Mouse (Mus musculus): Measurements from ENCODE around the gene Bcl2l10. TPM values are rescaled to one million over a fixed set of nuclear protein-coding genes. Genes with fewer than 3 reads are reported as not detected.

Gene Bcl2l10
- polyA plus RNA-seq (2014; fragmentation: Nextera tagmentation; extraction: Ambion mirVana), result not detected in 2 replicates

GRCm38 (mm10) chr9:75347458-75347857, at the start of gene Bcl2l10:
Gene Bcl2l10 (plus strand): TSS chr9:75347758.
- Histone ChIP-seq H3K4me2 (ENCODE audit: low read depth, low read length, severe bottlenecking) (no peak within 1 kb of the TSS), H3K4me3 (ENCODE audit: low read depth, low read length) (no peak within 1 kb of the TSS), H3K9ac (ENCODE audit: low read length) (no peak within 1 kb of the TSS), H3K9me3 (ENCODE audit: control insufficient read depth, low read length) (no peaks in the 10 kb centered on the region), H3K27ac (ENCODE audit: low read depth, low read length) (no peak within 1 kb of the TSS), H3K27me3 (ENCODE audit: control insufficient read depth, insufficient read depth, low read length) (no peaks in the 10 kb centered on the region), H3K4me1 (replicated peaks; ENCODE audit: control insufficient read depth, insufficient read depth, low read length) (no peaks in the 10 kb centered on the region), H3K36me3 (ENCODE audit: control insufficient read depth, insufficient read depth, low read length) (no peaks in the 10 kb centered on the region)
- ATAC-seq (replicated peaks; ENCODE audit: low FRiP score) (no peak), DNase-seq (ENCODE audit: low spot score) (no peak)
- WGBS, result 91% methylated on average over 5 of the region's 5 CpGs

- no peaks in the 10 kb centered on the region for H3K27me3 ChIP-seq (ENCODE audit: control insufficient read depth, insufficient read depth, low read length)
- H3K4me2 ChIP-seq (ENCODE audit: low read depth, low read length, severe bottlenecking), result no peak overlapping the region
- no peak for ATAC-seq (replicated peaks; ENCODE audit: low FRiP score)
- H3K9ac ChIP-seq (ENCODE audit: low read length), result no peak overlapping the region
- WGBS, result 81% methylated on average over 2 of the region's 2 CpGs
- no peaks in the 10 kb centered on the region for H3K36me3 ChIP-seq (ENCODE audit: control insufficient read depth, insufficient read depth, low read length)
- no peak overlapping the region for H3K4me3 ChIP-seq (ENCODE audit: low read depth, low read length)
- no peaks in the 10 kb centered on the region for H3K4me1 ChIP-seq (replicated peaks; ENCODE audit: control insufficient read depth, insufficient read depth, low read length)
- H3K9me3 ChIP-seq (ENCODE audit: control insufficient read depth, low read length), result no peaks in the 10 kb centered on the region
- no peak for DNase-seq (ENCODE audit: low spot score)
- H3K27ac ChIP-seq (ENCODE audit: low read depth, low read length), result no peak overlapping the region
Observed at GRCm38 (mm10) chr9:75299342-75299741, 48.2 kb upstream of the Bcl2l10 start.

DNA sequence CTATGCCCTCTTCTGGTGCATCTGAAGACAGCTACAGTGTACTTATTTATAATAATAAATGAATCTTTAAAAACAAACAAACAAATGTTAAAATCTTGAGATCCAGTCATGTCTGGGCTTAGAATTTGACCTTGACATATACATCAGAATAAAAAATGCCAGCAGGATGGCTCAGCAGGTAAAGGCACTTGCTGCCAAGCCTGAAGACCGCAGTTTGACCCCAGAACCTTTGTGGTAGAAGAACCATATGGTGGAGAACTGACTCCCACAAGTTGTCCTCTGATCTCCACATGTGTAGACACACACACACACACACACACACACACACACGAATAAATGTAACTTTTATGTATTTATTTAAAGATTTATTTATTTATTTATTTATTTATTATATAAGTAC, 44.5 kb upstream of the Bcl2l10 start:
- H3K9me3 ChIP-seq (ENCODE audit: control insufficient read depth, low read length), result no peaks in the 10 kb centered on the region
- no peak overlapping the region for H3K27ac ChIP-seq (ENCODE audit: low read depth, low read length)
- H3K27me3 ChIP-seq (ENCODE audit: control insufficient read depth, insufficient read depth, low read length), result no peaks in the 10 kb centered on the region
- H3K4me1 ChIP-seq (replicated peaks; ENCODE audit: control insufficient read depth, insufficient read depth, low read length), result no peaks in the 10 kb centered on the region
- no peak overlapping the region for H3K9ac ChIP-seq (ENCODE audit: low read length)
- no peak for ATAC-seq (replicated peaks; ENCODE audit: low FRiP score)
- WGBS, result 89% methylated on average over 2 of the region's 2 CpGs
- DNase-seq (ENCODE audit: low spot score), result no peak
- no peak overlapping the region for H3K4me3 ChIP-seq (ENCODE audit: low read depth, low read length)
- no peaks in the 10 kb centered on the region for H3K36me3 ChIP-seq (ENCODE audit: control insufficient read depth, insufficient read depth, low read length)
- no peak overlapping the region for H3K4me2 ChIP-seq (ENCODE audit: low read depth, low read length, severe bottlenecking)

DNA sequence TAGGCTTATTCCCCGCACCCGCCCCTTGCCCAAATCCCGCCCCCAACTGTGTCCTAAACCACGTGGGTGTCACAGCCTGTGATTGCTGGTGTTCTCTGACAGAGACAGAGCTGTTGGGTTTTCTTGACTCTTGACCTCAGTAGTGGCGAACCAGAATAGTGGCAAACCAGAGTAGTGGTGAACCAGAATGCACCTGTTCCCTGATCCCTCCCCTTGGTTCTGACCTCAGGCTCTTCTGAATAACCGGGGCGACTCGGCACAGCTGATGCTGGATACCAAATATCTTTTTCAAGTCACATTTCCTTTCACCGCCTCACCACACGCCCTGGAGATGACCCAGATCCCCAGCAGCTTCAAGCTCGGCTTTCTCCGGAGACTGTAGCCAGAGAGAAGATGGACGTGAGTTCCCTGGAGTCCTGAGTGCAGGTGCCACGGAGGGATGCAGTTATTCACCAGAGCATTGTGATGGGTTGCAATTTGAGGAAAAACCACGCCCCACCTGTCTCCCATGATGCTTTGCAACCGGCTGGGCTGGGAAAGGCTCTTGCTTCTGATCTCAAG, 43.8 kb upstream of the Bcl2l10 start:
- no peaks in the 10 kb centered on the region for H3K4me1 ChIP-seq (replicated peaks; ENCODE audit: control insufficient read depth, insufficient read depth, low read length)
- H3K4me2 ChIP-seq (ENCODE audit: low read depth, low read length, severe bottlenecking), result peak overlapping the region; percentile 21; the same call in 1 of the 2 replicates
- H3K27ac ChIP-seq (ENCODE audit: low read depth, low read length), result no peak overlapping the region
- peak; percentile 42; the same call in 1 of the 2 replicates for ATAC-seq (replicated peaks; ENCODE audit: low FRiP score)
- H3K27me3 ChIP-seq (ENCODE audit: control insufficient read depth, insufficient read depth, low read length), result no peaks in the 10 kb centered on the region
- H3K36me3 ChIP-seq (ENCODE audit: control insufficient read depth, insufficient read depth, low read length), result no peaks in the 10 kb centered on the region
- H3K9me3 ChIP-seq (ENCODE audit: control insufficient read depth, low read length), result no peaks in the 10 kb centered on the region
- no peak for DNase-seq (ENCODE audit: low spot score)
- H3K4me3 ChIP-seq (ENCODE audit: low read depth, low read length), result peak overlapping the region; percentile 6; the same call in 1 of the 2 replicates
- WGBS, result 35% methylated on average over 16 of the region's 16 CpGs
- H3K9ac ChIP-seq (ENCODE audit: low read length), result no peak overlapping the region

DNA sequence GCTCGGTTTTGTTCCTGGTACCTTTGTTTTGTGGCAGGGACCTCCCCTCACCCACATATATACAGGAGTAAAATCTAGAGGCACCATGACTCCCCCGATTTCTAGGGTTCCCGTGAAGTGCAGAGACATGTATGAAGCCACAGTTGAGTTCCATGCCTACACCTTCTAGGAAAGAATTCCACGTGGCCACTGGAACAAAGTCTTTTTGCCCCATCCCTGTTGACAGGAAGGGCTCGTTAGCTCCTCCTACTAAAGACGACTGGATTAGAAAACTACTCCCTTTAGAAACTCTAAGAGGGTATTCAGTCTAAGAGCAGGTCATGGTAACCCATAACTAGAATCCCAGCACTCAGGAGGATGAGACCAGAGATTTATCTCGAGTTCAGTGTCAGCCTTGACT, 43.3 kb upstream of the Bcl2l10 start:
- Histone ChIP-seq H3K9ac (ENCODE audit: low read length) (no peak overlapping the region), H3K4me3 (ENCODE audit: low read depth, low read length) (no peak overlapping the region), H3K4me2 (ENCODE audit: low read depth, low read length, severe bottlenecking) (peak overlapping the region; percentile 21; the same call in 1 of the 2 replicates), H3K4me1 (replicated peaks; ENCODE audit: control insufficient read depth, insufficient read depth, low read length) (no peaks in the 10 kb centered on the region), H3K27ac (ENCODE audit: low read depth, low read length) (no peak overlapping the region), H3K9me3 (ENCODE audit: control insufficient read depth, low read length) (no peaks in the 10 kb centered on the region), H3K27me3 (ENCODE audit: control insufficient read depth, insufficient read depth, low read length) (no peaks in the 10 kb centered on the region), H3K36me3 (ENCODE audit: control insufficient read depth, insufficient read depth, low read length) (no peaks in the 10 kb centered on the region)
- DNase-seq (ENCODE audit: low spot score) (no peak), ATAC-seq (replicated peaks; ENCODE audit: low FRiP score) (no peak)
- 33% methylated on average over 7 of the region's 7 CpGs for WGBS

DNA sequence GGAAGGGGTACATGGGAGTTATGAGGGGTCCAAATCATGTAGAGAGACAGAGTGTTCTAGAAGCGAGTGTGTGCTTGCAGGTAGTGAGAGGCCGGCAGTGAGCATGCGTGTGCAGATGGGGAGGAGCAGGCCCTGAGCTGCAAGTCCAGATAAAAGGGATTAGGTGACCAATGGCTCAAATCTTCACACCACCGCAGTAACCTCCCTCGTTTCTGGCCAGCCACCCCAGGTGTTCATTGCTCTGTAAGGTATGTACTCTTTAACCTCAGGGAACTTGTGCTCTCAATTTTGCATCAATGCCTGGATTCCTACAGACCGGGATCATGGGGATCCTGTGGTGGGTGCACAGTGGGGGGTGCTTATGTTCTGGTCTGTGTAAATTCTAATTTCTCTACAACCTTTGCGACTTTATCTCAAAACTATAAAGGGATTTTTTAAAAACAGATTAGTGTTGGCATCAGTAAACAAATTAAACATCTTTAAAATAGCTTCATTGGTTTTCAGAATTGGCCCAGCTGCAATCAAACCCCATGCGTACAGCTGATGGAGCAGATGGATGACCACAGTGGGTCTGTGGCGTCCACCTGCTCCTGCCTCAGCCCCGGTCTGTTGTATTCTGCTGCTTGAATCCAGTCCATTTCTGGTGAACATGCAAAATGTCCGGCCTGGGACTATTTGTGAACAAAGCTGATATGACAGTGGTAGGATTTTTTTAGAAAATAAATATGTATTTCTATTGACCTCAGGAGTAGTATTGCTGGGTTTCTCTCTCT, 41.2 kb upstream of the Bcl2l10 start, which contains the start of gene Gnb5:
Gene Gnb5, plus strand, starts transcription at position 163 of the 773 bp plus-strand sequence.
- H3K27ac ChIP-seq (ENCODE audit: low read depth, low read length), result no peak within 1 kb of the TSS
- no peaks in the 10 kb centered on the region for H3K27me3 ChIP-seq (ENCODE audit: control insufficient read depth, insufficient read depth, low read length)
- no peaks in the 10 kb centered on the region for H3K36me3 ChIP-seq (ENCODE audit: control insufficient read depth, insufficient read depth, low read length)
- 80% methylated on average over 11 of the region's 11 CpGs for WGBS
- ATAC-seq (replicated peaks; ENCODE audit: low FRiP score) (no peak), DNase-seq (ENCODE audit: low spot score) (no peak)
- H3K4me3 ChIP-seq (ENCODE audit: low read depth, low read length), result no peak within 1 kb of the TSS
- H3K9ac ChIP-seq (ENCODE audit: low read length), result no peak within 1 kb of the TSS
- H3K9me3 ChIP-seq (ENCODE audit: control insufficient read depth, low read length), result no peaks in the 10 kb centered on the region
- H3K4me1 ChIP-seq (replicated peaks; ENCODE audit: control insufficient read depth, insufficient read depth, low read length), result no peaks in the 10 kb centered on the region
- H3K4me2 ChIP-seq (ENCODE audit: low read depth, low read length, severe bottlenecking), result no peak within 1 kb of the TSS

- H3K4me1 ChIP-seq (replicated peaks; ENCODE audit: control insufficient read depth, insufficient read depth, low read length), result no peaks in the 10 kb centered on the region
- H3K4me3 ChIP-seq (ENCODE audit: low read depth, low read length), result no peak overlapping the region
- WGBS, result 88% methylated on average over 5 of the region's 5 CpGs
- no peak overlapping the region for H3K27ac ChIP-seq (ENCODE audit: low read depth, low read length)
- DNase-seq (ENCODE audit: low spot score) (no peak), ATAC-seq (replicated peaks; ENCODE audit: low FRiP score) (no peak)
- H3K9ac ChIP-seq (ENCODE audit: low read length), result no peak overlapping the region
- H3K36me3 ChIP-seq (ENCODE audit: control insufficient read depth, insufficient read depth, low read length), result no peaks in the 10 kb centered on the region
- no peaks in the 10 kb centered on the region for H3K27me3 ChIP-seq (ENCODE audit: control insufficient read depth, insufficient read depth, low read length)
- H3K4me2 ChIP-seq (ENCODE audit: low read depth, low read length, severe bottlenecking), result no peak overlapping the region
- no peaks in the 10 kb centered on the region for H3K9me3 ChIP-seq (ENCODE audit: control insufficient read depth, low read length)
Observed at GRCm38 (mm10) chr9:75307015-75307414, 40.5 kb upstream of the Bcl2l10 start.

- no peaks in the 10 kb centered on the region for H3K36me3 ChIP-seq (ENCODE audit: control insufficient read depth, insufficient read depth, low read length)
- no peak overlapping the region for H3K27ac ChIP-seq (ENCODE audit: low read depth, low read length)
- DNase-seq (ENCODE audit: low spot score), result no peak
- H3K27me3 ChIP-seq (ENCODE audit: control insufficient read depth, insufficient read depth, low read length), result no peaks in the 10 kb centered on the region
- H3K4me3 ChIP-seq (ENCODE audit: low read depth, low read length), result no peak overlapping the region
- H3K9ac ChIP-seq (ENCODE audit: low read length), result no peak overlapping the region
- H3K4me2 ChIP-seq (ENCODE audit: low read depth, low read length, severe bottlenecking), result no peak overlapping the region
- no peak for ATAC-seq (replicated peaks; ENCODE audit: low FRiP score)
- H3K4me1 ChIP-seq (replicated peaks; ENCODE audit: control insufficient read depth, insufficient read depth, low read length), result no peaks in the 10 kb centered on the region
- 70% methylated on average over 5 of the region's 5 CpGs for WGBS
- H3K9me3 ChIP-seq (ENCODE audit: control insufficient read depth, low read length), result no peaks in the 10 kb centered on the region
Observed at GRCm38 (mm10) chr9:75308621-75309020, 38.9 kb upstream of the Bcl2l10 start.
